Mouse (Mus musculus): ENCODE measurements around the gene Dlg4. TPM values are rescaled to one million over a fixed set of nuclear protein-coding genes. Genes with fewer than 3 reads are reported as not detected.

Dlg4 gene
- polyA plus RNA-seq, 1 experiment = 13.3 TPM

- TF ChIP-seq POLR2A (IDR thresholded peaks at IDR 0.05; ENCODE audit: low read depth, low read length) = peak; percentile 25; the same call in 1 of the 2 replicates
- TF ChIP-seq CTCF (IDR thresholded peaks at IDR 0.05; ENCODE audit: extremely low read depth, insufficient read depth, insufficient read length, insufficient replicate concordance) = peak; percentile 11; the same call in 1 of the 2 replicates
- Histone ChIP-seq H3K4me1 (ENCODE audit: control insufficient read depth, insufficient read depth, insufficient read length) (peaks cover 9% of the 10 kb centered on the region; the same call in 1 of the 2 replicates), H3K4me3 (ENCODE audit: extremely low read depth, insufficient read depth, insufficient read length) (peak within 1 kb of the TSS; percentile 91), H3K27me3 (ENCODE audit: control insufficient read depth, insufficient read depth, low read length) (no peaks in the 10 kb centered on the region), H3K27ac (ENCODE audit: insufficient read depth, low read length) (peak within 1 kb of the TSS; percentile 92), H3K36me3 (ENCODE audit: control insufficient read depth, insufficient read depth, low read length) (peaks cover 30% of the 10 kb centered on the region)
- 2% methylated on average over 36 of the region's 36 CpGs for WGBS
- peak; percentile 97 to 98 for DNase-seq (ENCODE audit: low read depth in 1 of 2, low spot score in 2 of 2)
These were observed 21.3 kb upstream of the Dlg4 start, which contains the start of gene Phf23 for GRCm38 (mm10) chr11:69995391-69995960. TSS of gene Phf23 (plus strand) at chr11:69995777.

GRCm38 (mm10) chr11:69996161-69997061 is 20.3 kb upstream of the Dlg4 start:
- Histone ChIP-seq H3K4me1 (ENCODE audit: control insufficient read depth, insufficient read depth, insufficient read length) (peaks cover 13% of the 10 kb centered on the region; the same call in 1 of the 2 replicates), H3K36me3 (ENCODE audit: control insufficient read depth, insufficient read depth, low read length) (peaks cover 30% of the 10 kb centered on the region), H3K27ac (ENCODE audit: insufficient read depth, low read length) (peak overlapping the region; percentile 98), H3K4me3 (ENCODE audit: extremely low read depth, insufficient read depth, insufficient read length) (peak overlapping the region; percentile 91), H3K27me3 (ENCODE audit: control insufficient read depth, insufficient read depth, low read length) (no peaks in the 10 kb centered on the region)
- TF ChIP-seq POLR2A (IDR thresholded peaks at IDR 0.05; ENCODE audit: low read depth, low read length) (no peak), CTCF (IDR thresholded peaks at IDR 0.05; ENCODE audit: extremely low read depth, insufficient read depth, insufficient read length, insufficient replicate concordance) (no peak)
- WGBS = 1% methylated on average over 61 of the region's 66 CpGs
- DNase-seq (ENCODE audit: low read depth in 1 of 2, low spot score in 2 of 2) = peak in 1 of 2 experiments; percentile 68

- Histone ChIP-seq H3K4me1 (ENCODE audit: control insufficient read depth, insufficient read depth, insufficient read length) (peaks cover 14% of the 10 kb centered on the region; the same call in 1 of the 2 replicates), H3K27me3 (ENCODE audit: control insufficient read depth, insufficient read depth, low read length) (no peaks in the 10 kb centered on the region), H3K36me3 (ENCODE audit: control insufficient read depth, insufficient read depth, low read length) (peaks cover 30% of the 10 kb centered on the region), H3K27ac (ENCODE audit: insufficient read depth, low read length) (peak overlapping the region; percentile 98), H3K4me3 (ENCODE audit: extremely low read depth, insufficient read depth, insufficient read length) (peak overlapping the region; percentile 91)
- peak in 1 of 2 experiments; percentile 91 for DNase-seq (ENCODE audit: low read depth in 1 of 2, low spot score in 2 of 2)
- TF ChIP-seq CTCF (IDR thresholded peaks at IDR 0.05; ENCODE audit: extremely low read depth, insufficient read depth, insufficient read length, insufficient replicate concordance) (no peak), POLR2A (IDR thresholded peaks at IDR 0.05; ENCODE audit: low read depth, low read length) (peak; percentile 76)
- 2% methylated on average over 42 of the region's 44 CpGs for WGBS
These were observed 19.7 kb upstream of the Dlg4 start for GRCm38 (mm10) chr11:69997070-69997509.

GRCm38 (mm10) chr11:69998567-69999491 is 17.9 kb upstream of the Dlg4 start:
- H3K36me3 ChIP-seq (ENCODE audit: control insufficient read depth, insufficient read depth, low read length) = peaks cover 22% of the 10 kb centered on the region
- no peak overlapping the region for H3K27ac ChIP-seq (ENCODE audit: insufficient read depth, low read length)
- no peak for DNase-seq (ENCODE audit: low read depth in 1 of 2, low spot score in 2 of 2)
- 91% methylated on average over 27 of the region's 27 CpGs for WGBS
- TF ChIP-seq CTCF (IDR thresholded peaks at IDR 0.05; ENCODE audit: extremely low read depth, insufficient read depth, insufficient read length, insufficient replicate concordance) (no peak), POLR2A (IDR thresholded peaks at IDR 0.05; ENCODE audit: low read depth, low read length) (no peak)
- peaks cover 9% of the 10 kb centered on the region; the same call in 1 of the 2 replicates for H3K4me1 ChIP-seq (ENCODE audit: control insufficient read depth, insufficient read depth, insufficient read length)
- H3K27me3 ChIP-seq (ENCODE audit: control insufficient read depth, insufficient read depth, low read length) = no peaks in the 10 kb centered on the region
- no peak overlapping the region for H3K4me3 ChIP-seq (ENCODE audit: extremely low read depth, insufficient read depth, insufficient read length)

GRCm38 (mm10) chr11:69999666-70000065 is 17.1 kb upstream of the Dlg4 start:
- WGBS = 77% methylated on average over 8 of the region's 8 CpGs
- no peak for DNase-seq (ENCODE audit: low read depth in 1 of 2, low spot score in 2 of 2)
- Histone ChIP-seq H3K4me3 (ENCODE audit: extremely low read depth, insufficient read depth, insufficient read length) (no peak overlapping the region), H3K4me1 (ENCODE audit: control insufficient read depth, insufficient read depth, insufficient read length) (peaks cover 8% of the 10 kb centered on the region; the same call in 1 of the 2 replicates), H3K27ac (ENCODE audit: insufficient read depth, low read length) (peak overlapping the region; percentile 19), H3K27me3 (ENCODE audit: control insufficient read depth, insufficient read depth, low read length) (no peaks in the 10 kb centered on the region), H3K36me3 (ENCODE audit: control insufficient read depth, insufficient read depth, low read length) (peaks cover 19% of the 10 kb centered on the region)
- TF ChIP-seq POLR2A (IDR thresholded peaks at IDR 0.05; ENCODE audit: low read depth, low read length) (no peak), CTCF (IDR thresholded peaks at IDR 0.05; ENCODE audit: extremely low read depth, insufficient read depth, insufficient read length, insufficient replicate concordance) (no peak)

GRCm38 (mm10) chr11:70000396-70000898 is 16.3 kb upstream of the Dlg4 start, which contains the start of gene Dvl2:
TSS of gene Dvl2 (plus strand) at chr11:70000595.
- whole genome bisulfite sequencing = under 1% methylated on average over 47 of the region's 48 CpGs
- no peaks in the 10 kb centered on the region for H3K27me3 ChIP-seq (ENCODE audit: control insufficient read depth, insufficient read depth, low read length)
- peak within 1 kb of the TSS; percentile 86 for H3K27ac ChIP-seq (ENCODE audit: insufficient read depth, low read length)
- peak; percentile 81 for TF ChIP-seq POLR2A (IDR thresholded peaks at IDR 0.05; ENCODE audit: low read depth, low read length)
- TF ChIP-seq CTCF (IDR thresholded peaks at IDR 0.05; ENCODE audit: extremely low read depth, insufficient read depth, insufficient read length, insufficient replicate concordance) = no peak
- H3K36me3 ChIP-seq (ENCODE audit: control insufficient read depth, insufficient read depth, low read length) = peaks cover 19% of the 10 kb centered on the region
- peaks cover 7% of the 10 kb centered on the region; the same call in 1 of the 2 replicates for H3K4me1 ChIP-seq (ENCODE audit: control insufficient read depth, insufficient read depth, insufficient read length)
- DNase-seq (ENCODE audit: low read depth in 1 of 2, low spot score in 2 of 2) = peak; percentile 91 to 96
- peak within 1 kb of the TSS; percentile 72 for H3K4me3 ChIP-seq (ENCODE audit: extremely low read depth, insufficient read depth, insufficient read length)

Measured in spleen, adult 2 months (tissue).